Mouse (Mus musculus) brain, embryonic 14.5 days (tissue): ENCODE data around the gene Vps45.

Experiments
- CTCF ChIP-seq: fragments of 200-500 bp; IDR thresholded peaks from 2 replicates; pipeline ENCODE4 v1.5.1; 2012; ENCODE audit warnings: inconsistent platforms, mild to moderate bottlenecking, moderate library complexity, borderline replicate concordance; ENCODE audit not compliant: insufficient read depth, insufficient read length; ENCODE audit errors: extremely low read depth
- POLR2A ChIP-seq: fragments of 200-500 bp; IDR thresholded peaks from 2 replicates; pipeline ENCODE4 v1.6.1; 2012; ENCODE audit warnings: mild to moderate bottlenecking, inconsistent platforms, borderline replicate concordance; ENCODE audit not compliant: poor library complexity, insufficient read depth, insufficient read length, severe bottlenecking; ENCODE audit errors: extremely low read depth

DNA sequence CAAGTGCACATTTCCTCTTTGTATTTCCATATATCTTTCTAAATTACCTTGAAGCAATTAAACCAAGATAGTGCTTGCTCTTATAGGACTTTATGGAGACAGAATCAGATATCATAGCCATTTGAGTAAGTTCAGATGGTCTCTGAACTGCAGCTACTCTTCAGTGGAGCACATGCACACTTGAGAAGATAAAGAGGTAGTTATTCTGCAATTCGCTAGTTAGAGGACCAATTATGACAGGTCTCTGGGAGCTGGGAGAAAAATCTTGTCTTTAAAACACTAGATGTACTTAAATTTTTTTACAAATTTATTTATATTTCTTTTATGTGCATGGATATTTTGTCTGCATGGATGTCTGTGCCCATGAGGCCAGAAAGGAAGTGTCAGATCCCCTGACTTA is 37.5 kb downstream of the Vps45 start:
- no peak for TF ChIP-seq POLR2A
- TF ChIP-seq CTCF = no peak
